Mouse (Mus musculus): Measurements from ENCODE around the gene Serpinb3a. TPM values are rescaled to one million over a fixed set of nuclear protein-coding genes. Genes with fewer than 3 reads are reported as not detected.
"Not testable (repeated sequence)": the region's sequence is repeated elsewhere in the genome, so short reads cannot be mapped to it uniquely, and the experiment has no call there.

Serpinb3a gene
- not detected in 2 replicates for polyA plus RNA-seq (2014; fragmentation: Nextera tagmentation; extraction: Ambion mirVana)

DNA sequence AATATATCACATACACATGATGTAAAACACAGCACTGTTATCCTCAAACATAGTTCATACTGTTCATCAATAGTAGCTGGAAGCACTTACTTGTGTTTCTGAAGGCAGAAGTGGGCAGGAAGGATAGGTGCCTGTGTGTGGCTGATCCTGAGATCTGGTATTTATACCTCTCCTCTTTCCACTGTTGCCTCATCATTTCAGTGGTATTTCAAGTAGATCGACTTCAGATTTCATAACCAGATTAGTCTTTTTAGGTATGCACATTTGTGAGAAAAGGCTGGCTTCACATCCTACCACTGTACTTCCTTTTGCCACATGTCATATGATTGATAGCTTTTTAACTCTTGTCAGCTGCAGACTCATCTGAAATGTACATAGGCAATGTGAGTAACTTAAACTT is at the start of gene Serpinb3a:
Gene Serpinb3a (minus strand): TSS at position 101 of the 400 bp plus-strand sequence.
- H3K9ac ChIP-seq, result no peak within 1 kb of the TSS
- 84% methylated on average over 1 of the region's 1 CpGs for WGBS
- no peaks in the 10 kb centered on the region for H3K9me3 ChIP-seq (ENCODE audit: control insufficient read depth, low read length)
- DNase-seq (ENCODE audit: low spot score) (no peak), ATAC-seq (ENCODE audit: low FRiP score) (no peak)
- no peaks in the 10 kb centered on the region for H3K4me1 ChIP-seq (replicated peaks; ENCODE audit: control insufficient read depth, insufficient read depth, low read length)
- no peaks in the 10 kb centered on the region for H3K27me3 ChIP-seq (ENCODE audit: control insufficient read depth, insufficient read depth, low read length)
- H3K4me2 ChIP-seq (replicated peaks), result no peak within 1 kb of the TSS
- no peaks in the 10 kb centered on the region for H3K36me3 ChIP-seq (replicated peaks; ENCODE audit: control insufficient read depth, insufficient read depth)
- H3K27ac ChIP-seq, result no peak within 1 kb of the TSS
- H3K4me3 ChIP-seq (replicated peaks; ENCODE audit: low read length), result no peak within 1 kb of the TSS

DNA sequence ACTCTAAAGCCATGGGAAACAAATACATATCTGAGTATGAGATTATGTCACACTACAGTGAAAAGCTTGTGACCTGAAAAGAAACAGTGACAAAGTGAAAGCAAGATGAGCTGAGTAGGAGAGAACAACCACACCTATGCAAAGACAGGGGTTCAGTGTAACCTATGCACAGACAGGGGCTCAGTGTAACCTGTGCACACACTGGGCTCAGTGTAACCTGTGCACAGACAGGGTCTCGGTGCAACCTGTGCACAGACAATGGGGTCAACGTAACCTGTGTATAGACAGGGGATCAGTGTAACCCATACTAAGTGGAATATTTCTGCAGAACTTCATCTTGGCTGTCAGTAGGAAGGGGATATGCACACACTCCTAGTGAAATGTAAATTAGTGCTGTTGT is 46.3 kb upstream of the Serpinb3a start:
- no peak overlapping the region for H3K4me3 ChIP-seq (replicated peaks; ENCODE audit: low read length)
- no peak overlapping the region for H3K27ac ChIP-seq
- H3K27me3 ChIP-seq (ENCODE audit: control insufficient read depth, insufficient read depth, low read length), result no peaks in the 10 kb centered on the region
- H3K9ac ChIP-seq, result no peak overlapping the region
- no peaks in the 10 kb centered on the region for H3K36me3 ChIP-seq (replicated peaks; ENCODE audit: control insufficient read depth, insufficient read depth)
- DNase-seq (ENCODE audit: low spot score), result no peak
- no peaks in the 10 kb centered on the region for H3K9me3 ChIP-seq (ENCODE audit: control insufficient read depth, low read length)
- no peaks in the 10 kb centered on the region for H3K4me1 ChIP-seq (replicated peaks; ENCODE audit: control insufficient read depth, insufficient read depth, low read length)
- ATAC-seq (ENCODE audit: low FRiP score), result no peak
- H3K4me2 ChIP-seq (replicated peaks), result no peak overlapping the region
- WGBS, result 89% methylated on average over 2 of the region's 2 CpGs

DNA sequence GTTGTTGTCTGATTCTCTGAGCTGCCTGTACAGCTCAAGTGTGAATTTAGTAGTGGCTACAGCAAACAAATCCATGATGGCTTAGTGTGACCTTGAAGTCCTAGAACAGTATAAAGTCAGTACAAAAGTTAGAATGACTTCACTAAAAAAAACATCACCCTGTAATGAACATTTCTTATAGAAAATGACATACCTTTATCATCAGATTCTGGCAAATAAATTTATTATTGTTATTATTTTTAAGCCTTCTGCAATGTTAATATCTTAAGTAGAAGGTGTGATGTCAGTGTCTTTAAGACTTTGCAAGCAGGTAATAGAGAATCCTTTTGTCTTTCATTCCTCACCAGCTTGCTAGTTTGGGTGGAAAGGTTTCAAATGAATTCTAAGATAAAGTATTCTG is 31.3 kb upstream of the Serpinb3a start, which contains the start of gene Serpinb3d:
Gene Serpinb3d (minus strand): TSS at position 101 of the 400 bp plus-strand sequence.
- Histone ChIP-seq H3K4me1 (replicated peaks; ENCODE audit: control insufficient read depth, insufficient read depth, low read length) (no peaks in the 10 kb centered on the region), H3K9ac (no peak within 1 kb of the TSS), H3K27me3 (ENCODE audit: control insufficient read depth, insufficient read depth, low read length) (no peaks in the 10 kb centered on the region), H3K4me2 (replicated peaks) (no peak within 1 kb of the TSS), H3K36me3 (replicated peaks; ENCODE audit: control insufficient read depth, insufficient read depth) (no peaks in the 10 kb centered on the region), H3K9me3 (ENCODE audit: control insufficient read depth, low read length) (no peaks in the 10 kb centered on the region), H3K27ac (no peak within 1 kb of the TSS), H3K4me3 (replicated peaks; ENCODE audit: low read length) (no peak within 1 kb of the TSS)
- ATAC-seq (ENCODE audit: low FRiP score) (no peak), DNase-seq (ENCODE audit: low spot score) (no peak)

DNA sequence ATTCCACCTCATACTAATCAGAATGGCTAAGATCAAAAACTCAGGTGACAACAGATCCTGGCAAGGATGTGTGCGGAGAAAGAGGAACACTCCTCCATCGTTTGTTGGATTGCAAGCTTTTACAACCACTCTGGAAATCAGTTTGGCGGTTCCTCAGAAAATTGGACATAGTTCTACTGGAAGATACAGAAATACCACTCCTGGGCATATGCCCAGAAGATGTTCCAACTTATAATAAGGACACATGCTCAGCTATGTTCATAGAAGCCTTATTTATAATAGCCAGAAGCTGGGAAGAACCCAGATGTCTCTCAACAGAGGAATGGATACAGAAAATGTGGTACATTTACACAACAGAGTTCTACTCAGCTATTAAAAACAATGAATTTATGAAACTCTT is 17.9 kb downstream of the Serpinb3a start:
- not testable (repeated sequence) for H3K27ac ChIP-seq; H3K9ac ChIP-seq; DNase-seq (ENCODE audit: low spot score); H3K4me2 ChIP-seq (replicated peaks); H3K4me3 ChIP-seq (replicated peaks; ENCODE audit: low read length); ATAC-seq (ENCODE audit: low FRiP score); H3K4me1 ChIP-seq (replicated peaks; ENCODE audit: control insufficient read depth, insufficient read depth, low read length); H3K9me3 ChIP-seq (ENCODE audit: control insufficient read depth, low read length); H3K27me3 ChIP-seq (ENCODE audit: control insufficient read depth, insufficient read depth, low read length); H3K36me3 ChIP-seq (replicated peaks; ENCODE audit: control insufficient read depth, insufficient read depth)
- WGBS, result 90% methylated on average over 3 of the region's 3 CpGs

DNA sequence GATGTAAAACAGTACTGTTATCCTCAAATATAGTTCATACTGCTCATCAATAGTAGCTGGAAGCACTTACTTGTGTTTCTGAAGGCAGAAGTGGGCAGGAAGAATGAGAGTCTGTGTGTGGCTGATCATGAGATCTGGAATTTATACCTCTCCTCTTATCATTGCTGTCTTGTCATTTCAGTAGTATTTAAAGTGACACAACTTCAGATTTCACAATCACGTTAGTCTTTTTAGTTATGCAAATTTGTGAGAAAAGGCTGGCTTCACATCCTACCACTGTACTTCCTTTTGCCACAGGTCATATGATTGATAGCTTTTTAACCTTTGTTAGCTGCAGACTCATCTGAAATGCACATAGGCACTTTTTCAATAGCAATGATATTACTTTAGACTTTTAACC is 26.2 kb downstream of the Serpinb3a start:
- H3K27me3 ChIP-seq (ENCODE audit: control insufficient read depth, insufficient read depth, low read length), result no peaks in the 10 kb centered on the region
- H3K27ac ChIP-seq, result no peak overlapping the region
- no peaks in the 10 kb centered on the region for H3K36me3 ChIP-seq (replicated peaks; ENCODE audit: control insufficient read depth, insufficient read depth)
- H3K4me3 ChIP-seq (replicated peaks; ENCODE audit: low read length), result no peak overlapping the region
- ATAC-seq (ENCODE audit: low FRiP score) (no peak), DNase-seq (ENCODE audit: low spot score) (no peak)
- WGBS, result 73% methylated on average over 1 of the region's 1 CpGs
- no peaks in the 10 kb centered on the region for H3K9me3 ChIP-seq (ENCODE audit: control insufficient read depth, low read length)
- H3K4me1 ChIP-seq (replicated peaks; ENCODE audit: control insufficient read depth, insufficient read depth, low read length), result no peaks in the 10 kb centered on the region
- no peak overlapping the region for H3K9ac ChIP-seq
- no peak overlapping the region for H3K4me2 ChIP-seq (replicated peaks)

DNA sequence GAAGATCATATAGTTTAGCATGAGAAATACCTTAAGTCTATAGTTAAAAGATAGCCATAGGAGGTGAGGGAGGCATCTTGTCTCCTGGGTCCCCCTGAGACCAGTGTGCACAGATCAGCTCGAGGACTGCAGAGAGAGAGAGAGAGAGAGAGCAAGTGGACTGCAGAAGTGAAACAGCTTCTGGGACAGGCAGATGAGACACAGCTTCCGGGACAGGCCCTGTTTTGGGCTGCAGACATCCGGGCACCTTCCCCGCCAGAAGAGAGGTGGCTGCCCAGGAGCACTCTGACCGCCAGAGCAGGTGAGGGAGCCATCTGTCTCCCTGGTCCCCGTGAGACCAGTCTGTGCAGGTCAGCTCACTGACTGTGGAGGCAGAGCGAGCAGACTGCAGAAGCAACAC is 36.9 kb downstream of the Serpinb3a start:
- Histone ChIP-seq H3K4me1 (replicated peaks; ENCODE audit: control insufficient read depth, insufficient read depth, low read length) (no peaks in the 10 kb centered on the region), H3K9me3 (ENCODE audit: control insufficient read depth, low read length) (no peaks in the 10 kb centered on the region), H3K36me3 (replicated peaks; ENCODE audit: control insufficient read depth, insufficient read depth) (no peaks in the 10 kb centered on the region), H3K4me3 (replicated peaks; ENCODE audit: low read length) (no peak overlapping the region), H3K27me3 (ENCODE audit: control insufficient read depth, insufficient read depth, low read length) (no peaks in the 10 kb centered on the region), H3K9ac (no peak overlapping the region), H3K4me2 (replicated peaks) (no peak overlapping the region), H3K27ac (no peak overlapping the region)
- WGBS, result 85% methylated on average over 7 of the region's 7 CpGs
- ATAC-seq (ENCODE audit: low FRiP score) (no peak), DNase-seq (ENCODE audit: low spot score) (no peak)

DNA sequence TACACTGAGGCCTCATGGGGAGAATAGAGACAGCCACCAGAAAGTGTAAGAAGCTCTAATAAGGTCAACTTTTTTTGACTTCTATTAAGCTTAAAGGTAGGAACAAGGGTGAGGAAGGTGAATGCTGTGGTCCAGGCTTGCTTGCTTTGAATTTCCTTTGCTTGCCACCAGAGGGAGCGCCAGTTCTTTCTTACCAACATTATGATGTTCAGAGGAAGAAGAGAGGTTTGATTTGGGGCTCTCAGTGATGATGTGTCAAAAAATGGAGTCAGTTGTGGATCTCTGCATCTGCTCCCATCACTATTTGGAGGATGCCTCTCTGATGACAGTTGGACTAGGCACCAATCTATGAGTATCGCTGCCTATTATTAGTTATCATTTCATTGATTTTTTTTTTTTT is 37.6 kb downstream of the Serpinb3a start:
- DNase-seq (ENCODE audit: low spot score), result peak; percentile 51
- Histone ChIP-seq H3K27ac (no peak overlapping the region), H3K4me3 (replicated peaks; ENCODE audit: low read length) (no peak overlapping the region), H3K9me3 (ENCODE audit: control insufficient read depth, low read length) (no peaks in the 10 kb centered on the region), H3K4me1 (replicated peaks; ENCODE audit: control insufficient read depth, insufficient read depth, low read length) (no peaks in the 10 kb centered on the region), H3K9ac (no peak overlapping the region), H3K4me2 (replicated peaks) (no peak overlapping the region), H3K36me3 (replicated peaks; ENCODE audit: control insufficient read depth, insufficient read depth) (no peaks in the 10 kb centered on the region), H3K27me3 (ENCODE audit: control insufficient read depth, insufficient read depth, low read length) (no peaks in the 10 kb centered on the region)
- 43% methylated on average over 2 of the region's 2 CpGs for WGBS
- no peak for ATAC-seq (ENCODE audit: low FRiP score)

DNA sequence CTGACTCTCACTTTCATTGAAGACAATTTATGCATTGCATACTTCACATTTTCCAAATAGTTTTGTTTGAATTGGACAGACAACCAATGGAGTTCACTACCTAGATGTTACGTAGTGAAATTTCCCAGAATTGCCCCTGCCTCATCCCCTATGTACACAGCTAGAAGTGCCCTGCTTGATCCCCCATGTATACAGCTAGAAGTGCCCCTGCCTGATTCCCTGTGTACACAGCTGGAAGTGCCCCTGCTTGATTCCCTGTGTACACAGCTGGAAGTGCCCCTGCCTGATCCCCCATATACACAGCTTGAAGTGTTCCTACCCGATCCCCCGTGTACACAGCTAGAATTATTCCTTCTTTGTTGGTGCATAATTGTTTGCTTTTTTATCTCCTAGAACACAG is 45.8 kb downstream of the Serpinb3a start:
- Histone ChIP-seq H3K4me2 (replicated peaks) (no peak overlapping the region), H3K9ac (no peak overlapping the region), H3K27ac (no peak overlapping the region), H3K9me3 (ENCODE audit: control insufficient read depth, low read length) (no peaks in the 10 kb centered on the region), H3K36me3 (replicated peaks; ENCODE audit: control insufficient read depth, insufficient read depth) (no peaks in the 10 kb centered on the region), H3K4me1 (replicated peaks; ENCODE audit: control insufficient read depth, insufficient read depth, low read length) (no peaks in the 10 kb centered on the region), H3K4me3 (replicated peaks; ENCODE audit: low read length) (no peak overlapping the region), H3K27me3 (ENCODE audit: control insufficient read depth, insufficient read depth, low read length) (no peaks in the 10 kb centered on the region)
- no peak for ATAC-seq (ENCODE audit: low FRiP score)
- WGBS, result 84% methylated on average over 3 of the region's 3 CpGs
- no peak for DNase-seq (ENCODE audit: low spot score)

DNA sequence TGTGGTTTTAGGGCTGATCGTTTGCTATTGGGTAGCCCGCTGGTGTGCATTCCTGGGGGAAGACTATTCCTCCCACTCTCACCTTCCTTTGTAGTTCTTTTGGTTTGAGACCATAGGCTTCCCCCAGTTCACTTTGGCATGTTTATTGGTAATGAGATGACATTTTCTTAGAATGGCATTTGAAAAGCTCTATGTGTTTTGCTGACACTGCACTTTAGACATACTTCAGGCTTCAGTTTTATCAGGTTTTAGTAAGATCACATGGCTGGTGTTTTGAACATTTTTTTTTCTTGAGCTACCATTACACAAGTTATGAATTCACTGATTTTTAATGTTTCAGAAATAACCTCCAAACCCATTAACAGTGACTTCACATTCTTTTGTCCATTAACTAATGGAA is 50.3 kb downstream of the Serpinb3a start:
- Histone ChIP-seq H3K4me3 (replicated peaks; ENCODE audit: low read length) (no peak overlapping the region), H3K27me3 (ENCODE audit: control insufficient read depth, insufficient read depth, low read length) (no peaks in the 10 kb centered on the region), H3K9ac (no peak overlapping the region), H3K4me2 (replicated peaks) (no peak overlapping the region), H3K4me1 (replicated peaks; ENCODE audit: control insufficient read depth, insufficient read depth, low read length) (no peaks in the 10 kb centered on the region), H3K36me3 (replicated peaks; ENCODE audit: control insufficient read depth, insufficient read depth) (no peaks in the 10 kb centered on the region), H3K9me3 (ENCODE audit: control insufficient read depth, low read length) (no peaks in the 10 kb centered on the region), H3K27ac (no peak overlapping the region)
- ATAC-seq (ENCODE audit: low FRiP score) (no peak), DNase-seq (ENCODE audit: low spot score) (no peak)
- 96% methylated on average over 2 of the region's 2 CpGs for WGBS

DNA sequence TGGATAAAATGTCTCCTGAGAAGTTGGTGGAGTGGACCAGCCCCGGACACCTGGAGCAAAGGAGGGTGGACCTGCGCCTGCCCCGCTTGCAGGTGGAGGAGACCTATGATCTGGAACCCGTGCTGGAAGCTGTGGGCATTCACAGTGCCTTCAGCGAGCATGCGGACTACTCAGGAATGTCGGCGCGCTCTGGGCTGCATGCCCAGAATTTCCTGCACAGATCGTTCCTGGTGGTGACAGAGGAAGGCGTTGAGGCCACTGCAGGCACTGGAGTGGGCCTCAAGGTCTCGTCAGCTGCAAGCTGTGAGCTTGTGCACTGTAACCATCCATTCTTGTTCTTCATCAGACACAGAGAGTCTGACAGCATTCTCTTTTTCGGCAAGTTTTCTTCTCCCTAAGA is 51.7 kb downstream of the Serpinb3a start:
- Histone ChIP-seq H3K4me1 (replicated peaks; ENCODE audit: control insufficient read depth, insufficient read depth, low read length) (no peaks in the 10 kb centered on the region), H3K27ac (no peak overlapping the region), H3K4me2 (replicated peaks) (no peak overlapping the region), H3K36me3 (replicated peaks; ENCODE audit: control insufficient read depth, insufficient read depth) (no peaks in the 10 kb centered on the region), H3K27me3 (ENCODE audit: control insufficient read depth, insufficient read depth, low read length) (no peaks in the 10 kb centered on the region), H3K9ac (no peak overlapping the region), H3K4me3 (replicated peaks; ENCODE audit: low read length) (no peak overlapping the region), H3K9me3 (ENCODE audit: control insufficient read depth, low read length) (no peaks in the 10 kb centered on the region)
- whole genome bisulfite sequencing, result 75% methylated on average over 13 of the region's 13 CpGs
- DNase-seq (ENCODE audit: low spot score) (no peak), ATAC-seq (ENCODE audit: low FRiP score) (no peak)

Measured in hindbrain, embryonic 14.5 days (tissue).